Mouse (Mus musculus): ENCODE measurements around the gene Hc. TPM values are rescaled to one million over a fixed set of nuclear protein-coding genes. Genes with fewer than 3 reads are reported as not detected.

The Hc gene
- total and polyA plus RNA-seq, 3 experiments: 0.22 TPM; not detected in 2

DNA sequence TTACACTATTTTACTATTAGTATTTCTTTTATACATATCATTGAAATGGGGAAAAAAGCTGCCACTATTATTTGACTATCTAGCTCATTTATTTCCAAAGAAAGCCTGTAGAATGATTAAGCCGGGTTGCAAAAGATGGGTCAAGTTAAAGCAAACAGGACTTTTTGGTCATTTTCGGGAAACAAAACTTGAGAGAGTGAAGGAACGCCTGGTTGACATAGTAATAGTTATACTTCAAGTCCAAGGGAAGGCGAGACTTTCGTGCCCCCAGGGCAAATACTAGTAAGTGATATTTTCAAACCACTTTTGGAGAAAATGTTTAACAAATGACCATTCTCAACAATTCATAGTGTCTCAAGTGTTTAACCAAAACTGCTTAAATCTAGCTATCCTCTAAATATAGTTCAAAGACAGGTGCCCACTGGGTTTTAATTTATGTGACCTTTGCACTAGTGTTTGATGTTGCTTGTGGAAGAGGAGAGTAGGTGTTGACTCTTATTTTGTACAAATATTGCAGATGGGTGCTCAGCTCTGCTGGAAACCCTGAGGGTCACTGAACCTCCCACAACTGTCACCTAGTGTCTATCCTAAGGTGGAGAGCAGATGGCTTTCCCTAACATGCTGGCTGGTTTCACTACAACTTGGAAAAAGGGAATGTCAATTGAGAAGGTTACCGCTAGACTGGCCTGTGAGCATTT, 2.2 kb upstream of the Hc start:
- TF ChIP-seq CTCF (IDR thresholded peaks at IDR 0.05; ENCODE audit: low read depth, low read length): no peak
- TF ChIP-seq GATA1 (IDR thresholded peaks at IDR 0.05; ENCODE audit: borderline replicate concordance, low read length): no peak
- no peak for TF ChIP-seq TAL1 (conservative IDR thresholded peaks at IDR 0.05; ENCODE audit: low read depth, low read length)
- no peak for TF ChIP-seq POLR2AphosphoS5 (IDR thresholded peaks at IDR 0.05; ENCODE audit: insufficient replicate concordance, low read depth, low read length)
- no peak for TF ChIP-seq GATA2 (IDR thresholded peaks at IDR 0.05; ENCODE audit: borderline replicate concordance, low read depth, low read length)
- H3K4me1 ChIP-seq (ENCODE audit: insufficient read depth, low read depth, low read length): no peaks in the 10 kb centered on the region; the same call in 1 of the 2 replicates
- no peaks in the 10 kb centered on the region for H3K9me3 ChIP-seq (replicated peaks)
- no peak overlapping the region for H3K4me3 ChIP-seq (ENCODE audit: low read depth, low read length)
- ATAC-seq (ENCODE audit: extremely low read depth, insufficient number of reproducible peaks, low FRiP score, poor library complexity, severe bottlenecking): no peak
- DNase-seq (ENCODE audit: low spot score): no peak
- H3K27me3 ChIP-seq (ENCODE audit: insufficient read depth, low read length): peaks cover 4% of the 10 kb centered on the region; the same call in 1 of the 2 replicates
- no peaks in the 10 kb centered on the region for H3K36me3 ChIP-seq (replicated peaks)

DNA sequence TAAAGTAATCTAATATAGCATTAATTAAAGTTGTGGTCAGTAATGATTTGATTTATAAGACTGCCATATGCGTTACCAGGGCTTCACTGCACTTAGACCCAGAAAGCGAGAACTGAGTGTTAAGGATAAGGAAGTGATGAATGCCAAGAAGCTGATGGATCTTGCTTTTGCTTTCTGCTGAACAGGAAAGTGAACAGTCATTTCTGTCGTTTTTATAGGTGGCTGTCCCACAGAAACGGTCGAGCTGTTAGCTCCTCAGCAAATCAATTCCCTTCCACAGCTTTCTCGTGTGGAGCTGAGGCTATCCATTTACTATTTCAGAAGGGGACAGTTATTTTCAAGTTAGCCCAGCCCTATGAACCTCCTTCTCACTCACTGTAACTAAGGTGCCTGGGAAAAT, 341 bp downstream of the Hc start:
- Histone ChIP-seq H3K9me3 (replicated peaks) (no peaks in the 10 kb centered on the region), H3K36me3 (replicated peaks) (no peaks in the 10 kb centered on the region), H3K27me3 (ENCODE audit: insufficient read depth, low read length) (peaks cover 4% of the 10 kb centered on the region; the same call in 1 of the 2 replicates), H3K4me1 (ENCODE audit: insufficient read depth, low read depth, low read length) (no peaks in the 10 kb centered on the region; the same call in 1 of the 2 replicates), H3K4me3 (ENCODE audit: low read depth, low read length) (no peak overlapping the region)
- ATAC-seq (ENCODE audit: extremely low read depth, insufficient number of reproducible peaks, low FRiP score, poor library complexity, severe bottlenecking) (no peak), DNase-seq (ENCODE audit: low spot score) (no peak)
- TF ChIP-seq GATA2 (IDR thresholded peaks at IDR 0.05; ENCODE audit: borderline replicate concordance, low read depth, low read length): no peak
- TF ChIP-seq TAL1 (conservative IDR thresholded peaks at IDR 0.05; ENCODE audit: low read depth, low read length): no peak
- TF ChIP-seq GATA1 (IDR thresholded peaks at IDR 0.05; ENCODE audit: borderline replicate concordance, low read length): no peak
- TF ChIP-seq POLR2AphosphoS5 (IDR thresholded peaks at IDR 0.05; ENCODE audit: insufficient replicate concordance, low read depth, low read length): no peak
- TF ChIP-seq CTCF (IDR thresholded peaks at IDR 0.05; ENCODE audit: low read depth, low read length): no peak

DNA sequence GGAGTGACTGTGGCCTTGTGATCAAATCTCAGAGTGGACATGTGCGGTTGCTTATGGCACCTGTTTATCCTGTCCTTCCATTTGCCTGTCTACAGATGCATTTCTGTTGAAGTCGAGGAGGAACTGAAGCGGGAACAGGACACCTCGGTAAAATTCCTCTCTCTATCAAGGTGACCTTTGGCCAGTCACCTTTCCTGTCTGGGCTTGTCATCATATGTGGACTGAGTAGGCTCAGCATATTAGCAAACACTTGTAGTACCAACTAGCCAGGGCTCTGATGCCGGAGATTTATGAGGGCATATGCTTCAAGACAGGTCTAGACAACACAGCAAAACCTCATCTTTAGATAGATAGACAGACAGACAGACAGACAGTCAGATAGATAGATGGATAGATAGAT, 982 bp downstream of the Hc start:
- H3K27me3 ChIP-seq (ENCODE audit: insufficient read depth, low read length): peaks cover 4% of the 10 kb centered on the region; the same call in 1 of the 2 replicates
- no peak overlapping the region for H3K4me3 ChIP-seq (ENCODE audit: low read depth, low read length)
- H3K36me3 ChIP-seq (replicated peaks): no peaks in the 10 kb centered on the region
- DNase-seq (ENCODE audit: low spot score) (no peak), ATAC-seq (ENCODE audit: extremely low read depth, insufficient number of reproducible peaks, low FRiP score, poor library complexity, severe bottlenecking) (no peak)
- no peak for TF ChIP-seq POLR2AphosphoS5 (IDR thresholded peaks at IDR 0.05; ENCODE audit: insufficient replicate concordance, low read depth, low read length)
- no peak for TF ChIP-seq GATA1 (IDR thresholded peaks at IDR 0.05; ENCODE audit: borderline replicate concordance, low read length)
- TF ChIP-seq GATA2 (IDR thresholded peaks at IDR 0.05; ENCODE audit: borderline replicate concordance, low read depth, low read length): no peak
- TF ChIP-seq CTCF (IDR thresholded peaks at IDR 0.05; ENCODE audit: low read depth, low read length): no peak
- TF ChIP-seq TAL1 (conservative IDR thresholded peaks at IDR 0.05; ENCODE audit: low read depth, low read length): no peak
- H3K4me1 ChIP-seq (ENCODE audit: insufficient read depth, low read depth, low read length): no peaks in the 10 kb centered on the region; the same call in 1 of the 2 replicates
- H3K9me3 ChIP-seq (replicated peaks): no peaks in the 10 kb centered on the region

DNA sequence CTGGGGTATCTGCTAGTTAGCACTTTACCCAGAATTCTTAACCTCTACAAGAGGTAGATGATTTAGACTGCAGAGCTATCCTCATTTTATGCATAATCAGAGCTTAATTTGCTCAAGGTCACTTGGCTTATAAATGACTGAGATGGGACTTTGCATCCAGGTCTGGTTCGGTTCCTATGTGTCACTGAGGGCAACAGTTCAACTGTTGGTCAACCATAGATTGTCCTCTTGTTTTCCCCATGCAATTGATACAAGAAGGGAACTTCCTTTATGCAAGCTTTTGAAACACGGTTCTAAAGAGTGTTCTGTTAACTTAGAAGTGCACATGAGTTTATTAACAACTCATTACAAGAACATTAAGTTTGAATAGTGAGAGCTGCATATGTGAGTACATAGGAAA, 2.9 kb downstream of the Hc start:
- Histone ChIP-seq H3K36me3 (replicated peaks) (no peaks in the 10 kb centered on the region), H3K27me3 (ENCODE audit: insufficient read depth, low read length) (peaks cover 2% of the 10 kb centered on the region; the same call in 1 of the 2 replicates), H3K4me1 (ENCODE audit: insufficient read depth, low read depth, low read length) (no peaks in the 10 kb centered on the region; the same call in 1 of the 2 replicates), H3K4me3 (ENCODE audit: low read depth, low read length) (no peak overlapping the region), H3K9me3 (replicated peaks) (no peaks in the 10 kb centered on the region)
- no peak for TF ChIP-seq POLR2AphosphoS5 (IDR thresholded peaks at IDR 0.05; ENCODE audit: insufficient replicate concordance, low read depth, low read length)
- TF ChIP-seq GATA2 (IDR thresholded peaks at IDR 0.05; ENCODE audit: borderline replicate concordance, low read depth, low read length): no peak
- no peak for TF ChIP-seq TAL1 (conservative IDR thresholded peaks at IDR 0.05; ENCODE audit: low read depth, low read length)
- no peak for TF ChIP-seq GATA1 (IDR thresholded peaks at IDR 0.05; ENCODE audit: borderline replicate concordance, low read length)
- no peak for TF ChIP-seq CTCF (IDR thresholded peaks at IDR 0.05; ENCODE audit: low read depth, low read length)
- ATAC-seq (ENCODE audit: extremely low read depth, insufficient number of reproducible peaks, low FRiP score, poor library complexity, severe bottlenecking) (no peak), DNase-seq (ENCODE audit: low spot score) (no peak)

DNA sequence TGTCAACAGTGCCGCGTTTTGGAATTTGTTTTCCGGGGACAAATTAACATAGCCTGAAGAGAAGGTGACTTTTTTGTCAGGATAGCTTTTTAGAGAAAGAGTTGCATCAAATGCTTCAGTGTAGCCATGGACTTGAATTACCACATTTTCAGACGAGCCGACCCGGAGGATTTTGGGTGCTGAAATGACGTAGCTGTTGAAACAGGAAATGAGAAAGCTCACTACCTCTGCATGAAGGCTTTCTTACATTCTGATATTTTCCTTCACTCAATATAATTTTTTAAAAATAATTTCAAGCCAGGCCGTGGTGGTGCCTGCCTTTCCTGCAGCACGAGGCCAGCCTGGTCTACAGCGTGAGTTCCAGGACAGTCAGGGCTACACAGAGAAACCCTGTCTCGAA, 4.0 kb downstream of the Hc start:
- Histone ChIP-seq H3K9me3 (replicated peaks) (no peaks in the 10 kb centered on the region), H3K36me3 (replicated peaks) (no peaks in the 10 kb centered on the region), H3K27me3 (ENCODE audit: insufficient read depth, low read length) (peaks cover 2% of the 10 kb centered on the region; the same call in 1 of the 2 replicates), H3K4me1 (ENCODE audit: insufficient read depth, low read depth, low read length) (no peaks in the 10 kb centered on the region; the same call in 1 of the 2 replicates), H3K4me3 (ENCODE audit: low read depth, low read length) (no peak overlapping the region)
- ATAC-seq (ENCODE audit: extremely low read depth, insufficient number of reproducible peaks, low FRiP score, poor library complexity, severe bottlenecking): no peak
- DNase-seq (ENCODE audit: low spot score): no peak
- TF ChIP-seq GATA2 (IDR thresholded peaks at IDR 0.05; ENCODE audit: borderline replicate concordance, low read depth, low read length) (no peak), POLR2AphosphoS5 (IDR thresholded peaks at IDR 0.05; ENCODE audit: insufficient replicate concordance, low read depth, low read length) (no peak), CTCF (IDR thresholded peaks at IDR 0.05; ENCODE audit: low read depth, low read length) (no peak), GATA1 (IDR thresholded peaks at IDR 0.05; ENCODE audit: borderline replicate concordance, low read length) (no peak), TAL1 (conservative IDR thresholded peaks at IDR 0.05; ENCODE audit: low read depth, low read length) (no peak)

DNA sequence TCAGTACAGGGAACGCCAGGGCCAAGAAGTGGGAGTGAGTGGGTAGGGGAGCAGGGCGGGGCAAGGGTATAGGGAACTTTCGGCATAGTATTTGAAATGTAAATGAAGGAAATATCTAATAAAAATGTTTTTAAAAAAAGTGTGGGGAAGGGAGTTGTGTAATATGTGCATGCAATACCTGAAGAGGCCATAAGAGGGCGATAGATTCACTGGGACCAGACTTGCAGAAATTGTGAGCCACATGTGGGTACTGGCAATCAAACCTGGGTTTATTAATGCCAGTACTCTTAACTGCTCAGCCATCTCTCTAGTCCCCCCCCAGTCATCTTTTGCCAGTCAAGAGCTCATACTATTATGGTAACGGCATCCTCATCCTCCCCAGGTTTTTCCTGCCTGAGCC, 12.4 kb downstream of the Hc start:
- Histone ChIP-seq H3K4me3 (ENCODE audit: low read depth, low read length) (no peak overlapping the region), H3K36me3 (replicated peaks) (no peaks in the 10 kb centered on the region), H3K9me3 (replicated peaks) (no peaks in the 10 kb centered on the region), H3K4me1 (ENCODE audit: insufficient read depth, low read depth, low read length) (no peaks in the 10 kb centered on the region), H3K27me3 (ENCODE audit: insufficient read depth, low read length) (peaks cover 22% of the 10 kb centered on the region)
- ATAC-seq (ENCODE audit: extremely low read depth, insufficient number of reproducible peaks, low FRiP score, poor library complexity, severe bottlenecking): no peak
- TF ChIP-seq CTCF (IDR thresholded peaks at IDR 0.05; ENCODE audit: low read depth, low read length) (peak; percentile 59; the same call in 1 of the 2 replicates), GATA1 (IDR thresholded peaks at IDR 0.05; ENCODE audit: borderline replicate concordance, low read length) (no peak)
- DNase-seq (ENCODE audit: low spot score): no peak

Data from G1E (cell line).